Comparison of ENCODE assay signal across 8 mouse cellular contexts in genomic region chr19:17030276-17030675, GRCm38 (mm10).
DNase-seq lines count a peak whose midpoint lies in the region; ATAC-seq lines count a peak whose summit lies in the region.

No protein-coding gene starts in this region.

- H3K27me3 ChIP-seq in forebrain, embryonic 13.5 days = no peaks in the 10 kb centered on the region

- ATAC-seq in forebrain, embryonic 13.5 days = peak; percentile 61; the same call in 1 of the 2 replicates
- ATAC-seq in erythroid progenitor cell, adult 5-6 weeks (replicated peaks; ENCODE audit: low FRiP score, poor library complexity, severe bottlenecking) = no peak

- no peaks in the 10 kb centered on the region for H3K9me3 ChIP-seq in forebrain, embryonic 13.5 days (replicated peaks)

- 3% methylated on average over 3 of the region's 3 CpGs for WGBS in forebrain, embryonic 13.5 days

- no peak overlapping the region for H3K4me3 ChIP-seq in forebrain, embryonic 13.5 days

- H3K36me3 ChIP-seq in forebrain, embryonic 13.5 days (ENCODE audit: poor library complexity, severe bottlenecking) = no peaks in the 10 kb centered on the region

- H3K27ac ChIP-seq in forebrain, embryonic 13.5 days = no peak overlapping the region

- H3K4me1 ChIP-seq in forebrain, embryonic 13.5 days = peaks cover 5% of the 10 kb centered on the region; the same call in 1 of the 2 replicates

- H3K9ac ChIP-seq in forebrain, embryonic 13.5 days = no peak overlapping the region

- no peak overlapping the region for H3K4me2 ChIP-seq in forebrain, embryonic 13.5 days

- DNase-seq in 3134 (ENCODE audit: extremely low read depth, insufficient read length, low spot score) = peak; percentile 49
- DNase-seq in B cell, adult 2 months = peak; percentile 45 to 46
- DNase-seq in adrenal gland, postnatal 4 days (ENCODE audit: low spot score in 2 of 2) = peak; percentile 10 to 13
- DNase-seq in kidney, postnatal 14 days = peak; percentile 60
- peak; percentile 70 for DNase-seq in lung, postnatal 10 days
- peak; percentile 59 for DNase-seq in right cerebral cortex, postnatal 14 days

Comparison
In these comparisons a context has a peak if more than half of its experiments do, and no peak if none do; other contexts are left out.
1. DNase-seq: peak in every context shown above with its lines; median percentile 70 in lung, postnatal 10 days; 60 in kidney, postnatal 14 days; 59 in right cerebral cortex, postnatal 14 days; 49 in 3134; 46 in B cell, adult 2 months; 12 in adrenal gland, postnatal 4 days.